Mouse (Mus musculus): ENCODE results near the gene Angptl1.

Gene Angptl1

DNA sequence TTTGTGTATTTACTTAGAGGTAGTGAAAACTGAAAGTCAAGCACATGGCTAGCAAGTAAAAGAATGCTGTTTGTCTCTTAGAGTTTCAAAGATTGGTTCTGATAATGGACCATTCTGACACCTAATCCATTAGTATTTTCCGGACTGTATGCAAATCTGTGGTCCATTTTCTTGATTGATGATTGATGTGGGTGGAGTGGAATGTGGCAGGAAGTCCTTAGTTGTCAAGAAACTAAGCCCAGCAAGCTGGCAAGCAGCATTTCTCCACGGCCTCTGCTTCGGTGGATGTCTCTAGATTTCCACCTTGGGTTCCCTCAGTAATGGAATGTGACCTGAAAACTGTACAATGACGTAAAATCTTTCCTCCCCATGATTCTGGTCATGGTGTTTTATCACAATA lies 32.3 kb downstream of the Angptl1 start:
- no peak for DNase-seq (ENCODE audit: low read depth, low spot score)

DNA sequence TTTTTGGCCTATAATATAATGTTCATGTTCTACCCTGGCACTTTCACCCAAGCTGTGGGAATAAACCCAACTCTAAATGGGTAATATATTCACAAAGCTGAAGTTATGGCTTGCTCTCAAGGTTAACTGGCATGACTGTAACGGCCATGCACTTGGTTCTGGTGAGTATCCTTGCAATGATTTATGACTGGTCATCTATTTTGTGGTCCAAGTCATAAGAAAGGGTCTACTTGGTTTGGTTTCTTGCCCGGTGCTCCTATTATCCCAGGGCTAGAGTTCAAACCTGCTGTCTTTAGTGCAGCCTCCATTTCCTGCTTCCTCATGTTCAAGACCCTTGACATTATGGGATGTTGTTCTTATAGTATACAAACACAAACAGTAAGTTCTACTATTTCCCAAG lies 46.4 kb downstream of the Angptl1 start:
- DNase-seq (ENCODE audit: low read depth, low spot score), result no peak

DNA sequence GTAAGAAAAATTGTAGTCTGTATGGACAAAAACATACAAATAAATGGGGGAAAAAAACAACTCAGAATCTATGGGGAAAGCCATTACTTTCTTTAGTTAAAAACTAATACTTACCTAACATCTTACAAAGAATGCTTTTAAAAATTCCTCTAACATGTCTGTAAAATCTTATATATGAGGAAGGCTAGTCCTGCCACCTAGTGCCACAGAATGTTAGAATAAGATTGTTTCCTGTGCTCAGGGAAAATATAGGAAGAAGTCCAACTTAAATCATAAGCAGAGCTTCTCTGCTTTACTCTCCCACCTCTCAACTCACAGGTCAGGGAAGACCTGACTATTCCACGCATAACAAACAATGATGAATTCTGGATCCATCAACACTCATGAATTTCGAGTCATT lies 47.5 kb downstream of the Angptl1 start:
- no peak for DNase-seq (ENCODE audit: low read depth, low spot score)

DNA sequence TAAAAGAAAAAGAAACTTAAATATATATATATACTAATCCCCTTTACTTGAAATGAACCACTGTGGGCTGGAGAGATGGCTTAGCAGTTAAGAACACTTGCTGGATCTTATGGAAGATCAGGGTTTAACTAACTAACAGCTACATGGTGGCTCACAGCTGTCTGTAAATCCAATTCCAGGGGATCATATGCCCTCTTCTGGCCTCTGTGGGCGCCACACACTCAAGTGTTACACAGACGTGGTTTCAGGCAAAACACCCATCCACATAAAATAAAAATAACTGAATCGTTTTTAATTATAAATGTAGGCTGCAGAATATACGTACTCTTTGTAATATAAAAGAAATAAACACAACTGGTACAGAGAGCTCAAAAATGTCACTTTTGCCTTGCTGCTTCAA lies 50.5 kb downstream of the Angptl1 start:
- DNase-seq (ENCODE audit: low read depth, low spot score), result no peak

DNA sequence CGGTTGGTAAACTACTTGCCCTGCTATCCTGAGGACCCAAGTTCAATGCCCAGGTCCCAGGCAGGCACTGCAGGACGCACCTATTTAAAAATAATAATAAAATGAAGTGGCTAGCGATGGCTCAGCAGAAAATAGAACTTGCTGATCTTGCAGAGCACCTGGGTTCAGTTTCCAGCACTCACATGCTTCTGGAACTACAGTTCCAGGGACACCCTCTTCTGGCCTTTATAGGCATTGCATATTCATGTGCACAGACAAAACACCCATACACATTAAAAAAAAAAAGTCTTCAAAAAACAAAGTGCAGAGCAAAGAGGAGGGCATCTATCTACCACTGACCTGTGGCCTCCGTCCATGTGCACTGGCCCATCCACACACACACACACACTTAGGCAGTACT lies 53.2 kb downstream of the Angptl1 start:
- no peak for DNase-seq (ENCODE audit: low read depth, low spot score)

DNA sequence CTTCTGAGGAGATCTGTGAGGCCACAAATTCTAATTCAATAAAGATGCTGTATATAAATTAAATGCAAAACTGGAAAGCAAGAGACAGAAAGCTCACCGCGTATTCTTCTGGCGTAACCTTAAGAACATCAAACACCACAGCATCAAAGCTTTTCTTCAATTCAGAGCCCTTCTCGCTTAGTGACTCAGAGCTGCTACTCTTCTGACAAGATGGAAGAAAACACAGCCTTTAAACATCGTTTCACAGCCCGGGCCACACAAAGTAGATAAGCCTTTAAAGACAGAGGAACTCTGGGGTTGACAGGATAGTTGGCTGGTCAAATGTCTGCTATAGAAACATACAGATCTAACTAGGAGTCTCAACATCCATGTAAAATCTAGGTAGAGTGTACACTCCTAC lies 63.3 kb downstream of the Angptl1 start:
- no peak for DNase-seq (ENCODE audit: low read depth, low spot score)

DNA sequence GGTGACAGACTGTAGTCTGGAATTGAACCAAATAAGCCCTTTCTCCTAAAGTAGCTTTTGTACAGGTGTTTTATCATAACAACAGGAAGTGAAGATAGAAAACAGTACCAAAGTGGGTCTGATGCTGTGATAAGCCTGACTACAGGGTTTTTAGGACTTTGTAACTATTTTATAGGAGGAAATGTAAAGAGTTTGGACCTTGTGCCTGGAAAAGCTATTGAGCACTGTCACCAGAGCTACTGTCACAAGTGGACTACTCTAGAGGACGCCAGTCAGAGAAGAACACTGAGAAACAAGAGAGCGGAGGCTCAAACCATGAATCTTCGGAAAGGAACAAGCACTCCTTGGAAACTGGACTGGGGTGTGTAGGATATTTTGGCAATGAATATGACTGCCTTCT lies 65.5 kb downstream of the Angptl1 start:
- DNase-seq (ENCODE audit: low read depth, low spot score), result no peak

DNA sequence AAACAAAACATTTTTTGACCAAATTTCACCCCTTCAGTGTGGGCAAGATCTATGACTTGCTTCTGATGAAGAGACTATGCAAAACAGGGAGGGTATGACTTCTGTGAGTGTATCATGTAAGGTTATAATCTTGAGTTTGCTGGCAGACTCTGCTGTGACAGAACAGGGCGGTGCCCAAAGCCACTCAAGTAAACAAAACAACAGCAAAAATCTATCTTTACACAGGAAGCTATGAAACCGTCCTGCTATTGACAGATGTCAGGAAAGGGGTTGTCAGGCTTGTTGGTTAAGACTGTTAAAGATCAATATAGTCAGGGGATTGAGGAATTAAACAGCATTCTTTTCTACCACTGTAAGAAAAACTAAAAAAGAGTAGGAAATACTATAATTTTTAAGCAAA lies 67.3 kb downstream of the Angptl1 start:
- DNase-seq (ENCODE audit: low read depth, low spot score), result no peak

DNA sequence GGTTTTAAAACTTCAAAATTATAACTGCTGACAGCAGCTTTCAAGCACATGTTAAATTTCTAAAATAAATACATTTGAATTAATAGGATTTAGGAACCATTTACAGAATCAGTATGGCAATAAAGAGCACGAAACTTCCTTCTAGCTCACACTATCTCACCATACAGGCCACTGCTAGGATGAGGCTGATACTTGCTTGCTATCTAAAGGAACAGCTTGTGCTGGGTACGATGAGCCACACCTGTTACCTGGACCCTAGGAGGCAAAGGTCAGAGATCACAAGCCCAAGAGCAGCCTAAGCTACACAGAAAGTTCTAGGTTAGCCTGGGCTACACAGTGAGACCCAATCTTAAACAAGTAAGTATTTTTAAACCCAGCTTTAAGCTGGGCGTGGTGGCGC lies 70.9 kb downstream of the Angptl1 start:
- DNase-seq (ENCODE audit: low read depth, low spot score), result no peak

DNA sequence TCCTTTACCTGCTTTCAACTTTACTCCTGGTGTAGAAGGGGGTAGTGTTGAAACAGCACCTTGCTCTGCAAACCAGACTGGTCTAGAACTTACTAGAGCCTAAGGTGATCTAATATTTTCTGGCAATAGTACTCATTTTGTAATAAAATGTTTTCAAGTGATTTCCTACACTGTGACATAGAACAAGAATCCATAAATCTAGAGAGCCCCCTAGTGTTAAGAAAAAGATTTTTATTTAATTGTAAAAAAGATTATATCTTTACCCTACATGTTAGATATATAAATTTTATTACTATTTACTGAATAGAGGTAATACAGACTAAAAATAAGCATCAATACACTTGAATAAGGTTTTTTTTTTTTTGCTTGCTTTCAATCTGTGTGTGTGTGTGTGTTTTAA lies 71.5 kb downstream of the Angptl1 start:
- no peak for DNase-seq (ENCODE audit: low read depth, low spot score)
